In the genomic region with DNA sequence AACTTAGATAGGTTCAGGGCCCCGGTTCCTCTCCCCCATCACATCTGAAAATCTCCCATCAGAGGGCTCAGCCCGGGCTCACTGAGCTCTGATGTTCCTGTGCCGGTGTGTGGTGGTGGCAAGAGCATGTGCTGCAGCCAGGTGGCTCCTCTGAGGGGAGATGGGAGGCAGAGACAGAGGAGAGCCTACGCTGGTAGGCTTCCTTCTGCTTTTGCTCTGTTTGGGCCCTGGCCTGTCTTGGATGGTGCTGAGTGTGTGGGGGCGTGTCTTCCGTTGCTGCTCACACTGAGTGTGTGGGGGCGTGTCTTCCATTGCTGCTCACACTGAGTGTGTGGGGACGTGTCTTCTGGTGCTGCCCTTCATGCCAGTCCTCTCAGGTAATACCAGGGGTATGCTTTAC, we compare ENCODE assay signal across 19 mouse cellular contexts. TPM values are rescaled to one million over a fixed set of nuclear protein-coding genes. Genes with fewer than 3 reads are reported as not detected.
DNase-seq lines count a peak whose midpoint lies in the region; ATAC-seq and TF ChIP-seq lines count a peak whose summit lies in the region.
"Had no signal": no experiment of that assay in that cellular context is flagged by ENCODE, and none has a peak within 500 bp of the region (broad histone marks: within the 10 kb centered on the region; RNA-seq: fewer than 3 reads in every experiment).

No protein-coding gene starts in this region.

- H3K9ac ChIP-seq in intestine, postnatal 0 days (ENCODE audit: low read depth, low read length): no peak overlapping the region
- H3K9ac ChIP-seq in intestine, embryonic 15.5 days: no peak overlapping the region
- no peak overlapping the region for H3K9ac ChIP-seq in stomach, embryonic 14.5 days (replicated peaks; ENCODE audit: low read depth, low read length)
- H3K9ac ChIP-seq in stomach, postnatal 0 days (ENCODE audit: low read length): no peak overlapping the region
- H3K9ac ChIP-seq: kidney, embryonic 15.5 days; limb, embryonic 13.5 days; neural tube, embryonic 13.5 days had no signal

- ATAC-seq in CD4-positive, CD25-positive, alpha-beta regulatory T cell, adult 4 months: no peak
- no peak for ATAC-seq in intestine, postnatal 0 days
- ATAC-seq in intestine, embryonic 15.5 days: no peak
- ATAC-seq in stomach, embryonic 14.5 days (ENCODE audit: insufficient number of reproducible peaks, insufficient read depth, low FRiP score, low read depth): peak; percentile 46; the same call in 1 of the 2 replicates
- ATAC-seq in stomach, postnatal 0 days (ENCODE audit: low FRiP score, low TSS enrichment): no peak
- ATAC-seq: inflammation-experienced regulatory T-cells, adult 6 months had no signal

- no peaks in the 10 kb centered on the region for H3K27me3 ChIP-seq in intestine, postnatal 0 days (replicated peaks; ENCODE audit: control insufficient read depth, insufficient read depth, low read length)
- H3K27me3 ChIP-seq in intestine, embryonic 15.5 days (replicated peaks): no peaks in the 10 kb centered on the region
- no peaks in the 10 kb centered on the region for H3K27me3 ChIP-seq in stomach, embryonic 14.5 days (ENCODE audit: control insufficient read depth, insufficient read depth, low read length)
- H3K27me3 ChIP-seq in stomach, postnatal 0 days (ENCODE audit: control insufficient read depth, insufficient read depth, low read length): no peaks in the 10 kb centered on the region
- H3K27me3 ChIP-seq: kidney, embryonic 15.5 days; neural tube, embryonic 13.5 days had no signal

- TF ChIP-seq EP300 in stomach, postnatal 0 days (optimal IDR thresholded peaks at IDR 0.05): no peak

- no peak overlapping the region for H3K4me3 ChIP-seq in intestine, postnatal 0 days (ENCODE audit: low read depth, low read length)
- H3K4me3 ChIP-seq in intestine, embryonic 15.5 days (replicated peaks): no peak overlapping the region
- no peak overlapping the region for H3K4me3 ChIP-seq in stomach, embryonic 14.5 days (ENCODE audit: low read depth, low read length)
- H3K4me3 ChIP-seq in stomach, postnatal 0 days (ENCODE audit: low read depth, low read length): no peak overlapping the region
- H3K4me3 ChIP-seq: kidney, embryonic 15.5 days; limb, embryonic 13.5 days; neural tube, embryonic 13.5 days had no signal

- H3K4me1 ChIP-seq in intestine, postnatal 0 days (replicated peaks; ENCODE audit: control insufficient read depth, insufficient read depth, low read length): no peaks in the 10 kb centered on the region
- peaks cover 7% of the 10 kb centered on the region for H3K4me1 ChIP-seq in intestine, embryonic 15.5 days (replicated peaks)
- H3K4me1 ChIP-seq in stomach, embryonic 14.5 days (ENCODE audit: control insufficient read depth, insufficient read depth, low read length): peaks cover 6% of the 10 kb centered on the region; the same call in 1 of the 2 replicates
- no peaks in the 10 kb centered on the region for H3K4me1 ChIP-seq in stomach, postnatal 0 days (replicated peaks; ENCODE audit: control insufficient read depth, insufficient read depth)

- 68% methylated on average over 8 of the region's 8 CpGs for WGBS in intestine, postnatal 0 days
- 78% methylated on average over 8 of the region's 8 CpGs for WGBS in intestine, embryonic 15.5 days
- WGBS in stomach, embryonic 14.5 days: 67% methylated on average over 8 of the region's 8 CpGs
- 76% methylated on average over 8 of the region's 8 CpGs for WGBS in stomach, postnatal 0 days

- peak; percentile 12 for DNase-seq in CD4-positive, CD25-positive, alpha-beta regulatory T cell, adult 2 months (ENCODE audit: low read depth, low spot score)
- DNase-seq in stomach, postnatal 0 days (ENCODE audit: low spot score): no peak
- peak; percentile 68 for DNase-seq in thymus, postnatal 4 days
- no peak for DNase-seq in adrenal gland, postnatal 36 days
- DNase-seq: adrenal gland, adult 8-10 months; cerebellum, adult 18-20 months; cerebellum, postnatal 36 days; gastrocnemius, postnatal 25 days; heart, postnatal 36 days; lung, postnatal 14 days; right cerebral cortex, postnatal 25 days had no signal

- no peak overlapping the region for H3K4me2 ChIP-seq in intestine, postnatal 0 days (replicated peaks; ENCODE audit: low read depth)
- no peak overlapping the region for H3K4me2 ChIP-seq in intestine, embryonic 15.5 days (replicated peaks)
- H3K4me2 ChIP-seq in stomach, embryonic 14.5 days (replicated peaks; ENCODE audit: low read depth, low read length): no peak overlapping the region
- no peak overlapping the region for H3K4me2 ChIP-seq in stomach, postnatal 0 days (replicated peaks; ENCODE audit: low read depth)
- H3K4me2 ChIP-seq: kidney, embryonic 15.5 days; limb, embryonic 13.5 days; neural tube, embryonic 13.5 days had no signal

- no peaks in the 10 kb centered on the region for H3K36me3 ChIP-seq in intestine, postnatal 0 days (ENCODE audit: control insufficient read depth, insufficient read depth)
- H3K36me3 ChIP-seq in intestine, embryonic 15.5 days: no peaks in the 10 kb centered on the region
- no peaks in the 10 kb centered on the region for H3K36me3 ChIP-seq in stomach, embryonic 14.5 days (ENCODE audit: control insufficient read depth, insufficient read depth, low read length)
- no peaks in the 10 kb centered on the region for H3K36me3 ChIP-seq in stomach, postnatal 0 days (ENCODE audit: control insufficient read depth, insufficient read depth, low read length)
- H3K36me3 ChIP-seq: kidney, embryonic 15.5 days; neural tube, embryonic 13.5 days had no signal

- H3K9me3 ChIP-seq in intestine, postnatal 0 days (ENCODE audit: control insufficient read depth): no peaks in the 10 kb centered on the region
- H3K9me3 ChIP-seq in intestine, embryonic 15.5 days: no peaks in the 10 kb centered on the region
- H3K9me3 ChIP-seq in stomach, embryonic 14.5 days (ENCODE audit: control insufficient read depth, low read depth, low read length): no peaks in the 10 kb centered on the region
- no peaks in the 10 kb centered on the region for H3K9me3 ChIP-seq in stomach, postnatal 0 days (ENCODE audit: control insufficient read depth, low read length)
- H3K9me3 ChIP-seq: kidney, embryonic 15.5 days; limb, embryonic 13.5 days; neural tube, embryonic 13.5 days had no signal

- H3K27ac ChIP-seq in intestine, postnatal 0 days (ENCODE audit: low read depth, low read length): no peak overlapping the region
- H3K27ac ChIP-seq in intestine, embryonic 15.5 days: no peak overlapping the region
- no peak overlapping the region for H3K27ac ChIP-seq in stomach, embryonic 14.5 days (ENCODE audit: low read length)
- no peak overlapping the region for H3K27ac ChIP-seq in stomach, postnatal 0 days (replicated peaks)
- H3K27ac ChIP-seq: kidney, embryonic 15.5 days; limb, embryonic 13.5 days; neural tube, embryonic 13.5 days had no signal

- peak; percentile 15; the same call in 1 of the 2 replicates for TF ChIP-seq CTCF in intestine, postnatal 0 days (IDR thresholded peaks at IDR 0.05; ENCODE audit: low read depth)
- no peak for TF ChIP-seq CTCF in stomach, postnatal 0 days (IDR thresholded peaks at IDR 0.05; ENCODE audit: low read depth)

RNA-seq across cellular contexts. Expression of gene Lmf1, which starts 23.5 kb away (rescaled TPM):
- 10 to 100 TPM; 22.0 to 26.0 TPM for polyA plus RNA-seq in CD4-positive, CD25-positive, alpha-beta regulatory T cell, adult 4 months (2017; shearing (Covaris generic))
- polyA plus RNA-seq in intestine, postnatal 0 days (2015; fragmentation: Nextera tagmentation; extraction: Ambion mirVana): 16.1 and 16.5 TPM in 2 replicates
- 33.0 and 35.9 TPM in 2 replicates for polyA plus RNA-seq in intestine, embryonic 15.5 days (2015; fragmentation: Nextera tagmentation; extraction: Ambion mirVana)
- polyA plus RNA-seq in stomach, embryonic 14.5 days (2014; fragmentation: Nextera tagmentation; extraction: Ambion mirVana): 29.0 and 30.1 TPM in 2 replicates
- polyA plus RNA-seq in stomach, postnatal 0 days (2015; fragmentation: Nextera tagmentation; extraction: Ambion mirVana): 16.3 and 17.7 TPM in 2 replicates
- 10 to 100 TPM; 29.6 to 37.9 TPM for total RNA-seq in adrenal gland, postnatal 36 days (2021)

RNA-seq across cellular contexts. Expression of gene Sox8, which starts 31.9 kb away (rescaled TPM):
- polyA plus RNA-seq in CD4-positive, CD25-positive, alpha-beta regulatory T cell, adult 4 months (2017; shearing (Covaris generic)): not detected
- polyA plus RNA-seq in intestine, postnatal 0 days (2015; fragmentation: Nextera tagmentation; extraction: Ambion mirVana): 1.7 and 2.5 TPM in 2 replicates
- polyA plus RNA-seq in intestine, embryonic 15.5 days (2015; fragmentation: Nextera tagmentation; extraction: Ambion mirVana): 5.8 and 6.1 TPM in 2 replicates
- polyA plus RNA-seq in stomach, embryonic 14.5 days (2014; fragmentation: Nextera tagmentation; extraction: Ambion mirVana): 7.1 and 8.0 TPM in 2 replicates
- 1.4 and 1.6 TPM in 2 replicates for polyA plus RNA-seq in stomach, postnatal 0 days (2015; fragmentation: Nextera tagmentation; extraction: Ambion mirVana)
- 1 to 10 TPM; 1.3 to 2.5 TPM for total RNA-seq in adrenal gland, postnatal 36 days (2021)
- polyA plus RNA-seq: inflammation-experienced regulatory T-cells, adult 6 months had no signal

Comparison
In these comparisons a context has a peak if more than half of its experiments do, and no peak if none do; other contexts are left out.
1. DNase-seq: peak in CD4-positive, CD25-positive, alpha-beta regulatory T cell, adult 2 months (single experiment) and thymus, postnatal 4 days (single experiment); none in stomach, postnatal 0 days (single experiment) and adrenal gland, postnatal 36 days (0 of 2).